Mouse (Mus musculus) bone marrow macrophage, adult 2 months (primary cell): ENCODE measurements around the gene Gabbr2.

Experiments used
- CTCF ChIP-seq: IDR thresholded peaks from 2 replicates; pipeline ENCODE4 v1.5.1; 2012; ENCODE audit warnings: low read depth, mild to moderate bottlenecking, low read length, moderate library complexity
- POLR2A ChIP-seq: IDR thresholded peaks from 2 replicates; pipeline ENCODE4 v1.6.1; 2012; ENCODE audit warnings: mild to moderate bottlenecking, low read depth, low read length, borderline replicate concordance

DNA sequence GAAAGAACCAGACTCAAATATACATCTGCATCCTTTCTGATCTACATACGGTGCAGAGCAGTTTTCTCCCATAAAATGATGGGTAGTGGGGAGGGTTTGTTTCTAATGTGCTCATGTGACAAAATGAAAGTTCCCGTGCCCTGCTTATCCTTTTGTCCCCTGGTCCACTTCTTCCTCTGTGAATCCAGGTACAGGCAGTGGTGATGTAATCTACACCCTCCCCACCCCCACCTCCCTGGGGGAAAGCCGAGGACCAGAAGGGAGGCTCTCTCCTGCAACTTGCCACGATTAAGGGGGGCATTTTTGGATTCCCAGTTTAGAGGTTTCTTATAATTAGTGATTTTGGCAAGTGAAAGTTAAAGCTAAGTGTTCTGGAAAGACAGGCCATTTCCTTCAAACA, 110.4 kb downstream of the Gabbr2 start:
- TF ChIP-seq POLR2A (no peak), CTCF (no peak)
